Mouse (Mus musculus): Measurements from ENCODE around the gene Megf6. TPM values are rescaled to one million over a fixed set of nuclear protein-coding genes. Genes with fewer than 3 reads are reported as not detected.

Gene Megf6
- polyA plus RNA-seq, 1 experiment from 2014 or later = 6.8 TPM

DNA sequence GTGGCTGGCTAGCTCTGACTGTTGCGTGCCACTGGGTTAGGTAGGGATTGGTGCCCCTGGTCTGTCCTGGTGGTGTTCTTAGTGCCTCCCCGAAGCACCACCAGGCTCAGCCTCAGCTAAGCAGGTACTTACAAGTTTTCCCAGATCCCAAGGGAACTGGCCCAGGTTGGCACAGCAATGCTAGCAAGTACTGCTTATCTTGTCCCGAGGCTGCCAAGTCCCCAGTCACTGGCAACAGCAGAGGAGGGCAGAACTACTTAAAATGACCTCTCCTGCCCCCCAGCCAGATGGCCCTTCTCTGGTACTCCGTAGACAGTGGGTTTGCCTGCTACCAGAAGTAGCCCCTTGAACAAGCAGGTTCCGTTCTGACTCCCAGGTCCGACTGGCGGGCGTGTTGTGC, 68.7 kb downstream of the Megf6 start:
- peaks cover 12% of the 10 kb centered on the region for H3K4me1 ChIP-seq (replicated peaks)
- no peak overlapping the region for H3K4me2 ChIP-seq (replicated peaks)
- no peak overlapping the region for H3K4me3 ChIP-seq (replicated peaks)
- ATAC-seq = no peak
- H3K27me3 ChIP-seq = no peaks in the 10 kb centered on the region
- 86% methylated on average over 8 of the region's 8 CpGs for WGBS
- H3K27ac ChIP-seq = no peak overlapping the region
- no peak overlapping the region for H3K9ac ChIP-seq (replicated peaks)
- no peaks in the 10 kb centered on the region for H3K9me3 ChIP-seq
- no peaks in the 10 kb centered on the region for H3K36me3 ChIP-seq

DNA sequence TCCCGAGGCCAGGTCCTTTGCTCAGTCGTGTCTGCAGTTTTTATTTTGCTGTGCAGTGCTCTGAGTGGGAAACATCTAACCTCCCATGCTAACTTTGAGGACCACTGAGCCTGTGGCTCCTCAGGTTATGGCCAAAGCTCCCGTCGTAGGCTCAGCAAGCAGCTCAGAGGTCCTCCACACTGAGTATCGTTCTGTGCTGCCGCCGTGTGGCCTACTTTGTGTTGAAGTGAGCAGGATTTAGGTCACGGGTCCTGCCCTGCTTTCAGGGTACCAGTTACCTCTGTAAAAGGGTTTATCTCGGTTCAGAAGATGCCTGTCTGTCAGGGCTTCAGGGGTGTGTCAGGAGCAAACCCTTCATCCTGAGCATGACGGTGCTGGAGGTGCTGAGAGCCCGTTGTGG, 70.1 kb downstream of the Megf6 start:
- no peaks in the 10 kb centered on the region for H3K9me3 ChIP-seq
- no peak overlapping the region for H3K4me2 ChIP-seq (replicated peaks)
- no peak overlapping the region for H3K27ac ChIP-seq
- H3K4me1 ChIP-seq (replicated peaks) = peaks cover 12% of the 10 kb centered on the region
- 64% methylated on average over 11 of the region's 11 CpGs for WGBS
- H3K4me3 ChIP-seq (replicated peaks) = no peak overlapping the region
- no peak for ATAC-seq
- H3K36me3 ChIP-seq = no peaks in the 10 kb centered on the region
- no peak overlapping the region for H3K9ac ChIP-seq (replicated peaks)
- H3K27me3 ChIP-seq = no peaks in the 10 kb centered on the region

DNA sequence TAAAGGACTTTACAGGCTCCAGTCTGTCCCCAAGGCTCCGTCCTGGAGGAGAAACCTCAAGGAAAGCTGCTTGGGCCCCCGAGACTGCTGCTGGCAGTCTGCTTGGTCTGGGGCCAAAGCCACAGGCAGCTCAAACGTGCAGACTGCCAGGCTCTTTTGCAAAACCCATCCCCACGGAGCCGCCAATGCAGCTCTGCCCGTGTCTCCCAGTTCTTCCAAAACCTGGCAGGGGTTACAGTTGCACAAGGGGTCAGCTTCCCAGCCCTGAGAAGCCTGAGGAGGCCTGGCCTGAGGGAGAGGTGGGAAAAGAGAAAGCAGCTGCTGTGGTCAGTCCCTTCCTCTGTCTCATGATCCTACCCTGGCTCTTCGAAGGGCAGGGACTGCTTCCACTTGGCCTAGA, 74.8 kb downstream of the Megf6 start:
- WGBS = 83% methylated on average over 7 of the region's 7 CpGs
- Histone ChIP-seq H3K4me2 (replicated peaks) (no peak overlapping the region), H3K27ac (no peak overlapping the region), H3K36me3 (no peaks in the 10 kb centered on the region), H3K27me3 (peaks cover 4% of the 10 kb centered on the region; the same call in 1 of the 2 replicates), H3K9me3 (no peaks in the 10 kb centered on the region), H3K4me1 (replicated peaks) (peaks cover 8% of the 10 kb centered on the region), H3K9ac (replicated peaks) (no peak overlapping the region), H3K4me3 (replicated peaks) (no peak overlapping the region)
- ATAC-seq = no peak

DNA sequence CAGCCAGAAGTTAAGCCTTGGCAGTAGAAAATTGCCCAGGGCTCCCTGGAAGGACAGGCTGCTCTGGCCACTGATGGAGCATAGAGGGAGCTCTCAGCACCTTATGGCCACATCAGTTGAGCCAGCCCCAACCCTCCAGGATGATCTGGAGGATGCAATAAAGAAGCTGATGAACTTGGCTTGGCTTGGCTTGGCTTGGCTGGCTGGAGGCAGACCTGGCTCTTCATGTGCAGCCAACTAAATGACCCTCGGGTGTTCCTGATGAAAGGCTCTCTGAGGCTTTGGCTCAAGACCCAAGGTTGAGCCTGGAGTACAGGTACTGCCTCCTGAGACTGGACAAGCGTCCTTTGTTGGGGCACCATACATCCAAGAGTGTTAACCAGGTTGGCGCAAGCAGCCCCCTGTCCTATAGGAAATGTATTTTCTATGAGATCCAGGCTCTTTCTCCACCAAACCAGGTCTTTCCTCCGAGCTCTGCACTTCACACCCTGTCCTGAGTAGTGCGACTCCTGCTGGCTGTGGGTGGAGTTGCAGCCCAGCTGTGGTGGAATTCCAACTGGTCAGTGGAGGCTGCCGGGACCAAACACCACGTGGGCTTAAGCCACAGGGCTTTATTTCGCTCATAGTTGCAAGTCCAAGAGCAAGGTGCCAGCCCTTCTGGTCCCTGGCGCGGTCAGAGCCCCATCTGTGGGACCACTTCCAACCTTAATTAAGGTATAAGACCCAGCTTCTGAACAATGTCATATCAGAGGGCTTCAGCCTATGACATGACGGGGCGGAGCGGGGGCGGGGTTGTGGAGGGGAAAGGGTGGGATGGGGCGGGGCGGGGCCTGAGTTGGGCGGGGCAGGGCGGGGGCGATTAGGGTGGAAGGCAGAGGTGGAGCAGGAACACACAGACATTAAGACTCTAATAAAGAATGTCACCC, 75.8 kb downstream of the Megf6 start:
- H3K36me3 ChIP-seq = no peaks in the 10 kb centered on the region
- H3K4me1 ChIP-seq (replicated peaks) = peaks cover 8% of the 10 kb centered on the region
- peak overlapping the region; percentile 34 for H3K4me2 ChIP-seq (replicated peaks)
- H3K4me3 ChIP-seq (replicated peaks) = no peak overlapping the region
- no peak overlapping the region for H3K9ac ChIP-seq (replicated peaks)
- H3K27ac ChIP-seq = no peak overlapping the region
- WGBS = 10% methylated on average over 19 of the region's 19 CpGs
- peaks cover 4% of the 10 kb centered on the region; the same call in 1 of the 2 replicates for H3K27me3 ChIP-seq
- no peaks in the 10 kb centered on the region for H3K9me3 ChIP-seq
- ATAC-seq = peak; percentile 32; the same call in 1 of the 2 replicates

DNA sequence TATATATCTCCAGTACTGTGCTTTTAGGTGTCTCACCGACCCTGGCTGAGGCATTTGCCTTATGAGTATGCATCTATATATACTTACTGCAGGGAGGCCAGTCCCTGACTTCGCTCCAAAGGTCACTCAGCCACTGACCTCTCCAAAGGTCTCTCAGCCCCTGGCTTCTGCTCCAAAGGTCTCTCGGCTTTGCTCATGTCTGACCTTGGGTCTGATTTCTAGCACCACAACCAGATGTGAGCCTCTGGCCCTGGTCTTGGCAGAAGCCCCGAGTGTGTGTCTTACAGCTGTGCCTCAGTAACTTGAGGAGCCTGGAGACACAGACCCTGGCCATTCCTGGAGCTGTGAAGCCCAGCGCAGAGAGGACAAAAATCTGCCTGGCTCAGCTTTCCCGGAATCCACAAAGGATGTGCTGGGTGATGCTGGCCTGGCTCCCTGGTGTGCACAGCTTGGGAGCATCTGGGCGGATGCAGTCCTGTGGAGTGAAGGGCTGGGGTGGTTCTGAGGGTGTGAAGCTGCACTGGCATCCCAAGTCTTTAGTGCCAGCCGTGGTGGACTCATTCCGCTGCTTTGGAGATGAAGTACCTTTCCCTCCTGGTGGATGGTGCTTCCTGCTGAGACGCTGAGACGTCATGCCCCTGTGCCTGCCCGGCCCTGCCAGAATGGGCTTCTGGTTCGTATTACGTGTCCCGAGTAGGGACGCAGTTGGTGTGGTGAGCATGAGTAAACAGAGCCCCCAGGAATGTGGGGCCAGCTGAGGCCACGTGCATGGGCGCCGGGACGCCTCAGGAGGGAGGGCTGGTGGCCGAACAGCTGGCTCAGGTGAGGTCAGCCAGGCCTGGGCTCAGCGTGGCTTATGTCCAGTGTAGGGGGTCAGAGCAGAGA, 76.9 kb downstream of the Megf6 start:
- Histone ChIP-seq H3K4me3 (replicated peaks) (no peak overlapping the region), H3K27me3 (peaks cover 4% of the 10 kb centered on the region; the same call in 1 of the 2 replicates), H3K4me1 (replicated peaks) (peaks cover 8% of the 10 kb centered on the region), H3K9ac (replicated peaks) (no peak overlapping the region), H3K36me3 (no peaks in the 10 kb centered on the region), H3K4me2 (replicated peaks) (no peak overlapping the region), H3K27ac (no peak overlapping the region), H3K9me3 (no peaks in the 10 kb centered on the region)
- 41% methylated on average over 22 of the region's 22 CpGs for WGBS
- no peak for ATAC-seq

DNA sequence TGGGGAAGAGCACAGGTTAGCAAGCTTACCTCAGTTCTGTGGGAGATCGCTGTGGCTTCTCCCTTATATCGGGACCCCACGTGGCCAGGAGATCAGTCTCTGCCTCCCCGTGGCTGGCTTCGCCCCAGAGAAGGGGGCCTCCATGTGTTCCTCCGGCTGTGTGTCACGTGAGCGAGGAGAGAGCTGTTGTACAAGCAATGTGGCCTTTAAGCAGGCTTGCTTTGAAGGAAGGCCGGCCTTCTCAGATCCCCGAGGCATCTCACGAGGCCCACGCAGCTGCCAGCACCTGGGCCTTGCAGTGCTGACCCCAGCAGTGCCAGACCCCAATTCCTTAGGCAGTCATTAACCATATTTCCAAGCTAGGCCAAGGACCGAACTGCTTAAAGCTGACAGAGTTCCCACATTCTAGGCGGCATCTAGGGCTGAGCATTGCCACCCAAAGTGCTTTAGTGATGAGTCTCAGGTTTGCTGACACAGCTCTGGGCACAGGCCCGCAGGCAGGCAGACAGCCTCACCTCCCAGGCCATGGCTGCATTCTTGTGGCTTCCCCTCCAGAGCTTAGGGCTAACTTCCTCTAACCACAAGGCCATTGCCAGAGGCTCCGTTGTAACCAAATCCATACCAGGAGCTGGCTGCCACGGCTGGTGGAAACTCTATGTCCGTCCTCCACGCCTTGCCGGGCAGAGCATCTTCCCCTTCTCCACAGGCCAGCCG, 77.7 kb downstream of the Megf6 start:
- Histone ChIP-seq H3K4me2 (replicated peaks) (no peak overlapping the region), H3K4me1 (replicated peaks) (peaks cover 8% of the 10 kb centered on the region), H3K36me3 (no peaks in the 10 kb centered on the region), H3K4me3 (replicated peaks) (no peak overlapping the region), H3K9me3 (no peaks in the 10 kb centered on the region), H3K27ac (no peak overlapping the region), H3K27me3 (peaks cover 4% of the 10 kb centered on the region; the same call in 1 of the 2 replicates), H3K9ac (replicated peaks) (0 out of 2 replicates have a peak overlapping the region, but pooled peaks have one; percentile 32)
- 79% methylated on average over 21 of the region's 21 CpGs for WGBS
- ATAC-seq = no peak

DNA sequence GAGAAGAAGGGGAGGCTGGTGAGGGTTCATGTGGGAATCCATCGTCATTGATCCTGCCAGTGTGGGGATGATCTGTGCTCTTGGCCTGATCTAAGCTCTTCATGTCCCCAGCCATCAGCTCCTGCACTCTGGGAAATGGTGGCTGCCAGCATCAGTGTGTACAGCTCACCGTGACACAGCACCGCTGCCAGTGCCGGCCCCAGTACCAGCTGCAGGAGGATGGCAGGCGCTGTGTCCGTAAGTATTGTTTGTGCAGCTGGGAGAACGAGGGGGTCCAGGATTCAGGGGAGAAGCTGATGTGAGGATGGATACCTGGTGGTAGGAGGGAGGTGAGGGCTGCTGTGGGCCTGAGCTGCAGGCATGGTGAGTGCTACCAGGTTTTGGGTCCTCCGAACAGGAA, 78.8 kb downstream of the Megf6 start:
- Histone ChIP-seq H3K9ac (replicated peaks) (no peak overlapping the region), H3K9me3 (no peaks in the 10 kb centered on the region), H3K4me3 (replicated peaks) (no peak overlapping the region), H3K27me3 (peaks cover 4% of the 10 kb centered on the region; the same call in 1 of the 2 replicates), H3K4me1 (replicated peaks) (peaks cover 8% of the 10 kb centered on the region), H3K27ac (0 out of 2 replicates have a peak overlapping the region, but pooled peaks have one; percentile 45), H3K36me3 (no peaks in the 10 kb centered on the region), H3K4me2 (replicated peaks) (0 out of 2 replicates have a peak overlapping the region, but pooled peaks have one; percentile 9)
- ATAC-seq = no peak
- 61% methylated on average over 8 of the region's 8 CpGs for WGBS

DNA sequence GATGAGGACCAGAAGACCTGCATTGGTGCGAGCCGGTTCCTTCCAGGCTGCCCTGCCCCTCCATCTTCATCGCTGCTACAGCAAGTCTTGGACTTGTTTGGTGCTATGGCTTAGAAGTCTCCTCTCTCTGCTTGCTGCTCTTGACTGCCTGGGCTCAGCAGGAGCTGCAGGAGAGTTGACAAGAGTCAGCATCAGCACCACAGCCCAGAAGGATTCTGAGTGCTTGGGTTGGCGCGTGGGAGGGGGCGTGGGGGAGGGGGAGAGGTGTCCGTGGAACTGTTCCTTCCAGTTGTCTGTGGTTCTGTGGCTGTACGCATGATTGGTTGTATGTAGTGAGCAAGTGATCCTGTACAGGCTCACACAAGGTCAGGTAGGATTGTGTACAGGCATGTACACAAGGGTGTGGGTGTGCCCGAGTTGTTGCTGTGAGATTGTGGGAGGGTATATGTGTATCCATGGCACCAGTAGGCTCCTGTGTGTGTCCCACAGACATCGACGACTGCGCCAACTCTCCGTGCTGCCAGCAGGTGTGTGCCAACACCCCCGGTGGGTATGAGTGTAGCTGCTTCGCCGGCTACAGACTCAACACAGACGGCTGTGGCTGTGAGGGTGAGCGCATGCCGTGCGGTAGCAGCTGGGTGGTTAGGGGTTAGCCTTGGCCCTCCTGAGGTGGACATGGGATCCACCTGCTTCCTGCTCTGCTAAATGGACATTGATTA, 82.2 kb downstream of the Megf6 start:
- H3K36me3 ChIP-seq = no peaks in the 10 kb centered on the region
- no peak for ATAC-seq
- peaks cover 8% of the 10 kb centered on the region for H3K4me1 ChIP-seq (replicated peaks)
- no peak overlapping the region for H3K4me3 ChIP-seq (replicated peaks)
- H3K9ac ChIP-seq (replicated peaks) = no peak overlapping the region
- H3K4me2 ChIP-seq (replicated peaks) = no peak overlapping the region
- no peaks in the 10 kb centered on the region for H3K9me3 ChIP-seq
- WGBS = 93% methylated on average over 20 of the region's 20 CpGs
- peaks cover 1% of the 10 kb centered on the region; the same call in 1 of the 2 replicates for H3K27me3 ChIP-seq
- H3K27ac ChIP-seq = no peak overlapping the region

DNA sequence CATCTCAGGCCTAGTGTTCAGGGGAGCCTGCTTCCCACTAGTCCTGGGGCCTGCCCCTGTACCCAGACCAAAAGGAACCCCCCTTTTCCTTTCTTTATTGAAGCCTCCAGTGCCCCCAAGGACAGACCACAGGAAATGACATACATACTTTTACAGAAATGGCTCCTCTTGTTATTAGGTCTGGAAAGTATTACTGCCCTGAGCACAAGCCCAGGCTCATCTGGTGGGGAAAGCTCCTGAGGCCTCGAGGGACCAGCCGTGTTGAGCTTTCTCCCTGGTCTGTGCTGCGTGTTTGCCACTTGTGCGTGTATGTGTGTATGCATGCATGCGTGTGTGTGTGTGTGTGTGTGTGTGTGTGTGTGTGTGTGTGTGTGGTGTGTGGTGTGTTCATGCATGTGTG, 90.2 kb downstream of the Megf6 start:
- no peaks in the 10 kb centered on the region for H3K27me3 ChIP-seq
- H3K9ac ChIP-seq (replicated peaks) = no peak overlapping the region
- ATAC-seq = no peak
- H3K36me3 ChIP-seq = peaks cover 5% of the 10 kb centered on the region; the same call in 1 of the 2 replicates
- no peak overlapping the region for H3K4me3 ChIP-seq (replicated peaks)
- no peaks in the 10 kb centered on the region for H3K4me1 ChIP-seq (replicated peaks)
- H3K9me3 ChIP-seq = no peaks in the 10 kb centered on the region
- WGBS = 92% methylated on average over 5 of the region's 5 CpGs
- no peak overlapping the region for H3K27ac ChIP-seq
- H3K4me2 ChIP-seq (replicated peaks) = no peak overlapping the region

DNA sequence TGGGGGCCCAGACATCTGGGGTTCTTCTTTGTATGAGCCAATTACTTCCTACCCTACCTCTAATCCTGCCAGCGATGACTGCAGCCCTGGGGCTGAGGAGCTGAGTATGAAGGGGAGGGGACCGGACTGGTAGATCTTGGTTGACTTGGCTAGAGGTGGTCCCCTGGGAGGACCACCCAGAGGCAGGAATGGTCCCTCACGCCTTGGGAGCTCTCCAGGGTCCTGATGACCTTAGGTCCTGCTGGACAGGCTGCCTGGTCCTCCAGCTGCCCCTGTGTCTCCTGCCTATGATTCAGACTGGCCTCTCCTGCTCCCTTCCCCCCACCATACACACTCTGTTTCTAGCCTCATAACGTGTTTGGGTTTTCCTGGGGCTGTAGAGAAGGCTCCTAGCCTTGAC, 91.5 kb downstream of the Megf6 start:
- WGBS = 56% methylated on average over 4 of the region's 4 CpGs
- H3K9me3 ChIP-seq = no peaks in the 10 kb centered on the region
- H3K4me3 ChIP-seq (replicated peaks) = no peak overlapping the region
- H3K36me3 ChIP-seq = peaks cover 5% of the 10 kb centered on the region; the same call in 1 of the 2 replicates
- H3K9ac ChIP-seq (replicated peaks) = no peak overlapping the region
- no peak overlapping the region for H3K27ac ChIP-seq
- ATAC-seq = no peak
- no peak overlapping the region for H3K4me2 ChIP-seq (replicated peaks)
- no peaks in the 10 kb centered on the region for H3K27me3 ChIP-seq
- no peaks in the 10 kb centered on the region for H3K4me1 ChIP-seq (replicated peaks)

DNA sequence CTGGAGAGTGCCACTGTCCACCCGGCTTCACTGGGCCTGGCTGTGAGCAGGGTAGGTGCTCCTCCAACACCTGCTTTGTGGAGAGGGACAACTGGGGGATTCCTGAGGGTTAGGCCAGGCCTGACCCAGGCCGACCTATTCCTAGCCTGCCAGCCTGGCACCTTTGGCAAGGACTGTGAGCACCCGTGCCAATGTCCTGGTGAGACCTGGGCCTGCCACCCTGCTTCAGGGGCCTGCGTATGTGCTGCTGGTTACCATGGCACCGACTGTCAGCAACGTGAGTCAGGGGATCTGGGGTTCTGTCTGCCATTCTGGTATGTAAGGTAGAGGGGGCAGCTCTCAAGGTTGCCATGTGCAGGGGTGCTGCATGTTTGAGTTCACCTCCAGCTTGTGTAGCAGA, 97.0 kb downstream of the Megf6 start:
- peaks cover 8% of the 10 kb centered on the region for H3K36me3 ChIP-seq
- no peak for ATAC-seq
- 87% methylated on average over 6 of the region's 6 CpGs for WGBS

More for the DNA sequence above, 97.0 kb downstream of the Megf6 start:
- H3K4me3 ChIP-seq (replicated peaks) = no peak overlapping the region
- no peaks in the 10 kb centered on the region for H3K9me3 ChIP-seq
- no peak overlapping the region for H3K27ac ChIP-seq
- H3K9ac ChIP-seq (replicated peaks) = no peak overlapping the region
- no peaks in the 10 kb centered on the region for H3K27me3 ChIP-seq
- no peak overlapping the region for H3K4me2 ChIP-seq (replicated peaks)
- H3K4me1 ChIP-seq (replicated peaks) = no peaks in the 10 kb centered on the region
